Mouse (Mus musculus): ENCODE results near the gene Reep6.

DNA sequence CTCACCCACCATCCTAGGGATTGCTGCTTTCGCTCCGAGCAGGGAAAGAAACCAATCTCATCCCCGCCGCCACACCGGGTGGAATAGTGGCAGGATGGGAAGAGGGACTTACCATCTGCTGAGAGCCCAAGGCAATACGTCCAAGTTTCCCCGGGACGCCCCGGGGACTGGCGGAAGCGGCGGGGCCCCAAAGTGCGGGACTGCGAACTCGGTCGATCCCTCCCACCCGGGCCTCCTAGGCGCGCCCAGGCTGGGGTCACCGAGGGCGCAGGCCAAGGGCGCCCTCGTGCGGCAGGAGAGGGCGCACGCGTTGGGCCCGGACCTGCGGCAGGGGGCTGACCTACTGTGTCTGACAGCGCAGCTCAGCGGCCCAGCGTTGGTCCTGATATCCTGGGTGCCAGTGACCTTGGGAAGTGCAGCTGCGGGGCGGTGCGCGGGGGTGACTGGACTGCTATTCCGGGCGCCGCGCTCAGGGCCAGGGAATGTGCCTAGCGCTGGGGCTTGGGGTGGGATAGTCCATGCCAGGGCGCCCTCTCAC, 18.6 kb downstream of the Reep6 start, which contains the start of gene Adamtsl5:
- TF ChIP-seq CTCF (IDR thresholded peaks at IDR 0.05; ENCODE audit: low read depth, low read length) (peak; percentile 89), POLR2AphosphoS5 (IDR thresholded peaks at IDR 0.05; ENCODE audit: insufficient replicate concordance, low read depth, low read length) (no peak), TAL1 (conservative IDR thresholded peaks at IDR 0.05; ENCODE audit: low read depth, low read length) (no peak), GATA1 (IDR thresholded peaks at IDR 0.05; ENCODE audit: borderline replicate concordance, low read length) (no peak)

All from G1E (cell line).